Mouse (Mus musculus): ENCODE measurements at regions not wholly inside any gene's neighbourhood (a gene's known extent, or its start where the extent isn't known, plus 50 kb on each side); places are given as distances from the start of the nearest gene placed in this dataset.

DNA sequence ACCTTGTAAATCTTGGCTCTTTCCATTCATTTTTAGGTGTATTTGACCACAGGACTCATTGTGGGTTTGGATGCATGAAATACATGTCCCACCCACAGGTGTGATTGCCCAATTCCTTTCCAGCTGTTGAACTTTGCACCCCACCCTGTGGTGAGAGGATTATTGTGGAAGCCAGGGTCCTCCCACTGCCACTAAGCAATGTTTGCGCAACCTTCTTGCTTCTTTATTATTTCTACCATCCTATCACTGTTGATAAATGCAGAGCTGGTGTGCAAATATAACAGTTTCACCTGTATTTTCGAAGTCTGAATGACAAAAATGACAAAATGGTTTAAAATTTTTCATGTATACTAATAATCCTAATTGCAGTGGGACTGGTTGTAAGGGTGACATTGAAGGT, 315.9 kb upstream of the Vwc2 start:
- DNase-seq, result no peak

DNA sequence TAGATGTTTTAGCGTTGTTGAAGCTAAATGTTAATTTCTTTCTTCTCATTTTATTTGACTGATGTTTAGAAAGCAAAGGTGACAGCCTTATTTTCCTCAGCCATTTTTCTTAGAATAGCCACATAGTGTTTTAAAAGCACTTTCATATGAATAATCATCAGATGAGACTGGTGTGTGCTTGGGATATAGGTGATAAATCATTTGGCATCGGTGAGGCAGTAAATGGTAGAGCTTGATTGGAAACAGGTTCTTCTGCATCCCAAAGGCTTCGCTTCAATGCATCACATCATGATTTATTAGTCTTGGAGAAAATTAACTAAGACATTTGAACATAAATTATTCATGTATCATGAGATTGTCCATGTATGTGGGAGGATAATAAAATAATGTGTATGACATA, 273.8 kb upstream of the Vwc2 start:
- DNase-seq, result no peak

DNA sequence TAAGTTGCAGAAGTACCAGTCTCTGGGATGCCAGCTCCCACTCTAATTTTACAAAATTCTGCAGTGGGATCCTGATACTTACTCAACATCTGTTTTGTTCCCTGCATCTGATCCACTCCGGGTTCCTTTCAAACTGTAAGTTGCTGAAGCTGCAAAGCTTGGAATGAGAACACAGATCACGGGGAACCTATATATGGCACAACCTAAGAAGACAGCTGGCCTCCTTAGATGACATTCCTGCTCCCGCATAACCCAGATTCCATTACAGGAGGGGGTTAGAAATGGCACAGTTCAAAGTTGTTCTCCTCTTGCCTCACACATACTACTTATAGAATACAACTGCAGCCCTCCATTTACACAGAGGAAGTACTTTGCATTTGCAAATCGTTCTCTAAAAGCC, 272.9 kb upstream of the Vwc2 start:
- DNase-seq, result peak; percentile 3

DNA sequence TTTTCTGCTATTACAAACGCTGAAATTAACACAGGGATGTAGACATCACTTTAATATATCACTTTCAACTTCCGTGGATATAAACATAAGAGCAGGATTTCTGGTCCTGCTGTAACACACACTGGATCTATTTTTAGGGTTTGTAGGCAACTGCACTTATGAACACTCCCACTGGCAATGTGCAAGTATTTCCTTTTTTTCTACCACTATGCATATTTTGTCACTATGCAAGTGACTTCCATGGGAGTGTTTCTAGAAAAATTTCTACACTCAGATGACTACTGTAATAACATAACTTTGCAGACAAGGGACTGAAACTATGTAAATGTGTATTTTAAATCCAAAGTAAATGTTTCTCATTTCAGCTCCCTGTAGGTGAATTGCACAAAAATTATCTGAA, 241.8 kb upstream of the Vwc2 start:
- no peak for DNase-seq

DNA sequence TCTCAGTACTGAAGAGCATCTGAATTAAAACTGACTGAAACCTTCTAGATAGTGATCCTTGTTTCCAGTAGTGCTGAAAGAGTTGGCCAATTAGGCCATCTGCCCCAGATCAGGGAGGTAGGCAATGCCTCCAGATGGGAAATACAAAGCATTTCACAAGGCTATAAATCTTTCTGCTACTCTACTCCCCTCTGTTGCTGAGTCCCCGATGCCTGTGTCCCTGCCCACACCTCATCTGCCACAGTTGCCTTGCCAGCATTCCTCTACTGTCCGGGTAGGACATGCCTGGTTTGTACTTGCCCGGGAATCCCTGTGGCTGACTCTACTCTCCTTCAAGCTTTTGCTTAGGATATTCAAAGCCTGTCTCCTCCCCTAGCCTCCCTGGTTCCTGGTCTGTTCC, 220.7 kb upstream of the Vwc2 start:
- peak; percentile 47 for DNase-seq

DNA sequence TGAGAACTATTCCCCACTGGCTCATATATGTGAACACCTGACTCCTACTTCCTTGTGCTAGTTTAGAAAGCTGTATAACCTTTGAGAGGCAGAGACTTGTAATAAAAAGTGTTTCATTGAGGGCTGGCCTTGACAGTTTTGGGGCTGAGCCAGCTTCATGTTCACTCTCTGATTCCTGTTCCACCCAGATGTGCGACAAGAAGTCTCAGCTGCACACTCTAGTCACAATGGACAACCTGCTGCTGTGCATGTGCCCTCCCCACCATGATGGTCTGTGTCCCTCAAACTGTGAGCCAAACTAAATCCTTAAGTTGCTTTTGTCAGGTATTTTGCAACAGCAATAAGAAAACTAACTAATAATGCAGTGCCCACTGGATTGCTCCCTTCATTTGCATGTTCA, 190.0 kb upstream of the Vwc2 start:
- DNase-seq, result no peak

DNA sequence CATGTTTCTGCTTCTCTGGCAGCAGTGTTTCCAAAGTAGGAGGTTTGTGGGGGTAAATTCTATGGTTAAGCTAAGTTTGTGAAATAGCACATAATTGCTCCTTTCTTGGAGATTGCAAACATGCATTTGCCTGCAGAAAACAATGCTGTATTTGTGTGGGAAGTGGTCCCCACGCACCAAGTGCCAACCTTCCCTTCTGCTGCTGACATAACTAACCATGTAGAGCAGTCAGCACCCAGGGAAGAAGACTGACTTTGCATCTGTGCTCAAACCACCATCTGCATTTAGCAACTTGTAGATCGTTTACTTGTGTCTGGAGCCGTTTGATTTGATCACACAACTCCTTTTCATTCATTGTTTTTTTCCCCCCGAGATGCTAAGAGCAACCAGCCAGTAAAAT, 161.1 kb upstream of the Vwc2 start:
- DNase-seq, result peak; percentile 42
